Mouse (Mus musculus) hindbrain, embryonic 16.5 days (tissue): ENCODE results near the gene St8sia4. TPM values are rescaled to one million over a fixed set of nuclear protein-coding genes. Genes with fewer than 3 reads are reported as not detected.

Experiments
- ATAC-seq: fragments of 200-750 bp; cut with Nextera tagmentation; 2 replicates; pipeline ENCODE4 v1.8.0; 2017; ENCODE audit warnings: moderate TSS enrichment, moderate library complexity
- H3K27ac ChIP-seq: fragments of 300-500 bp; sonication (generic); 2 replicates; pipeline ENCODE4 v1.5.1; 2014; ENCODE audit warnings: low read depth, mild to moderate bottlenecking, control low read depth, low read length, moderate library complexity
- H3K27me3 ChIP-seq: fragments of 300-500 bp; sonication (generic); replicated peaks from 2 replicates; pipeline ENCODE4 v1.6.1; 2014; ENCODE audit warnings: low read length; ENCODE audit not compliant: control insufficient read depth, insufficient read depth
- H3K36me3 ChIP-seq: fragments of 300-500 bp; sonication (generic); 2 replicates; pipeline ENCODE4 v1.6.1; 2014; ENCODE audit warnings: mild to moderate bottlenecking, low read length, moderate library complexity, mixed read lengths; ENCODE audit not compliant: control insufficient read depth, insufficient read depth
- H3K4me1 ChIP-seq: fragments of 300-500 bp; sonication (generic); 2 replicates; pipeline ENCODE4 v1.6.1; 2014; ENCODE audit warnings: low read depth, low read length; ENCODE audit not compliant: control insufficient read depth, insufficient read depth
- H3K4me2 ChIP-seq: fragments of 300-500 bp; sonication (generic); 2 replicates; pipeline ENCODE4 v1.6.1; 2014; ENCODE audit warnings: mild to moderate bottlenecking, low read length, control low read depth, moderate library complexity
- H3K4me3 ChIP-seq: fragments of 300-500 bp; sonication (generic); 2 replicates; pipeline ENCODE4 v1.5.1; 2014; ENCODE audit warnings: mild to moderate bottlenecking, low read length, control low read depth, moderate library complexity
- H3K9ac ChIP-seq: fragments of 300-500 bp; sonication (generic); 2 replicates; pipeline ENCODE4 v1.6.1; 2014; ENCODE audit warnings: low read depth, mild to moderate bottlenecking, control low read depth, low read length, moderate library complexity
- H3K9me3 ChIP-seq: fragments of 300-500 bp; sonication (generic); 2 replicates; pipeline ENCODE4 v1.6.1; 2014; ENCODE audit warnings: mild to moderate bottlenecking, low read length, moderate library complexity; ENCODE audit not compliant: control insufficient read depth
- WGBS: fragments of 180-500 bp; shearing (Covaris S2); extraction: QIAGEN DNeasy Blood & Tissue Kit; methylation state at CpG from one replicate; pipeline ENCODE4 v1.1.7; 2014; 5-methylcytosine and 5-hydroxymethylcytosine counted together
- polyA plus RNA-seq: library from polyadenylated mRNA; unstranded; fragments of >200 nt; fragmentation: Nextera tagmentation; extraction: Ambion mirVana; gene quantifications from 2 replicates; pipeline ENCODE4 v1.2.1, GENCODE M21; 2015

Gene St8sia4
- polyA plus RNA-seq, 1 experiment from 2014 or later = 28.5 TPM

DNA sequence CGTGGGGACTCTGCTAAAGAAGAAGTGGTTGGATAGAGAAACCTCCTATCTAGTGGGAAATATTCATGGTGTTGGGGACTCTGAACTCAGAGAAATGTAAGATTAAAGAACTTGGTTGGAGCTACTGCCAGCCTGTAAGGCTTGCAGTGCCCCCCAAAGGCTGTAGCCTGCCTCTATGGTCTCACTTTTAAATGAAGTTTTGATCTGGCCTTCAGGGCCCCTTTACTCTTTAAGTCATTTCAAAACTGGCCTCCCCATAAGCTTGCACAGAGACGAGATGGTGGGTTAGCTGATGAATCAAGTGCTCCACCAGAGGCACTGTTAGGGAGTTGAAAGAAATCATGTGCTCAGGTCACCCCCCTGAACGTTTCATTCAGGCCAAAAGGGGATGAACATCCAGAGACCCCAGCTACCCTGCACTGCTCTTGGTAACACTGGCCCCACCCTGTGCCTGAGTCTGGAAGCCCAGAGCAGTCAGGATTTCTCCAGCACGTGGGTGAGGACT, 3.0 kb downstream of the St8sia4 start:
- H3K9ac ChIP-seq = peak overlapping the region; percentile 67; the same call in 1 of the 2 replicates
- peak overlapping the region; percentile 78; the same call in 1 of the 2 replicates for H3K27ac ChIP-seq
- peak overlapping the region; percentile 72 for H3K4me3 ChIP-seq
- H3K9me3 ChIP-seq = no peaks in the 10 kb centered on the region
- no peaks in the 10 kb centered on the region for H3K36me3 ChIP-seq
- H3K4me1 ChIP-seq = peaks cover 5% of the 10 kb centered on the region
- peak overlapping the region; percentile 66 for H3K4me2 ChIP-seq
- no peaks in the 10 kb centered on the region for H3K27me3 ChIP-seq
- WGBS = 19% methylated on average over 4 of the region's 4 CpGs
- ATAC-seq = peak; percentile 29

DNA sequence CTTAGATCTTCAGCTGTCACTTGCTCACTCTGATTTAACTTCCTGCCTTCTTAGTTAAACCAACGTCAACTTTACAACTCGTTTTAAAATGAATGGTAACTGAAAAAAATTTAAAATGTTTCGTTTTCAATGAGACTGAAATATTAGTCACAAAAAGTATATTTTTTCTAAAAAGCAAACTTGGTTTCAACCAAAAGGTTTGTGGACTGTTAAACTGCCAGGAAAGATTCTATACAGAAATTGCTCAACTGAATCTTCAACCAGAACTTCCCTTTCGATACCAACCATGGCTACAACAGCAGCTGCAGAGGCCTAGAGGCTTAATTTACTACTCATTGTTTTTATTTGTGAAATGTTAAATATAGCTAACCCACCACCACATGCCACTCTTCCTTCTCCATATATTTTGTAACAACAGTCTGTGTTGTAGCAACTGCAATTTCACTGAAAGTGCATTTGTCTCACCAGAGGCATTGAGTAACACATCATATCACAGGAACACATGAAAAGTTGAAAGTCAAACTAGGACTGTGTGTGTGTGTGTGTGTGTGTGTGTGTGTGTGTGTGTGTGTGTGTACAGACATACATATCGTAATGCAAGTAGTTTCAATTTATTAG, 10.2 kb downstream of the St8sia4 start:
- Histone ChIP-seq H3K9me3 (no peaks in the 10 kb centered on the region), H3K27me3 (no peaks in the 10 kb centered on the region), H3K4me3 (no peak overlapping the region), H3K4me1 (no peaks in the 10 kb centered on the region), H3K4me2 (no peak overlapping the region), H3K36me3 (peaks cover 3% of the 10 kb centered on the region), H3K9ac (no peak overlapping the region), H3K27ac (no peak overlapping the region)
- no peak for ATAC-seq
- 81% methylated on average over 5 of the region's 5 CpGs for WGBS

DNA sequence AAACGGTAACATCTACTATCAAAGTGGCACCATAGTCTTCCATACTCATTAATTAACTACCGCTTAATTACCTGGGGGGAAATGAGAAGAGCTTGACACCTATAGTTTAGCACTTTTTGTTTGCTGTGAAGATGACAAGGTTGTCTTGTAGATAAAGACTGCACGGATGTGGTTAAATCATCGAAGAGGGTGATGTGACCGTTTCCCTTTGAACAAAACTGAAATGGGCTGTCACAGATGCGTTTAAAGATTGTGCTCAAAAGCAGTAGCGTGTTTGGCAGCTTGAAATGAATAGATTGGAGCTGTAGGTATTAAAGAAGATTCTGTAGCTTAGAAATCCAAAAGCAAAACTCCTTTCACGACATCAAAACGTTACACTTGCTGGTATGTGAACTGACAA, 11.8 kb downstream of the St8sia4 start:
- H3K4me1 ChIP-seq = no peaks in the 10 kb centered on the region
- no peak overlapping the region for H3K27ac ChIP-seq
- H3K36me3 ChIP-seq = peaks cover 3% of the 10 kb centered on the region
- ATAC-seq = no peak
- H3K4me2 ChIP-seq = no peak overlapping the region
- no peaks in the 10 kb centered on the region for H3K27me3 ChIP-seq
- no peak overlapping the region for H3K9ac ChIP-seq
- WGBS = 84% methylated on average over 9 of the region's 9 CpGs
- H3K9me3 ChIP-seq = no peaks in the 10 kb centered on the region
- no peak overlapping the region for H3K4me3 ChIP-seq

DNA sequence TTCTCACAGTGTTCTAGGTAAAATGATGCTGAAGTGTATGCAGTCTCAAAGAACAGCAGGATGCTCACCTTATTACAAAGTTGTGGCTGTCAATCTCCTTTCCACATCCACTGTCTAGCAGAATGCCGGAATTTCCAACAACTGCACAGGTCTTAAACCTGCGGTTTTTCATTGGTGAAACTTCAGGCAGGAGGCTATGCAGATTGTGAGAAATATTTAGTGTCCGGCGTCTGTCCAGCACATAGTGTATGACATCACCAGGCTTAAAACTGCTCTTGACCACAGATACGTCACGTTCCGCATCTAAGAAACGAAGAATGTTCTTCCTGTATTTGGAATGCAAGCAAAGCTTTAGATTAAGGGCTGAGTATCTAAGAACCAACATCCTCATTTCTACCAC, 13.9 kb downstream of the St8sia4 start:
- Histone ChIP-seq H3K9ac (no peak overlapping the region), H3K27ac (no peak overlapping the region), H3K9me3 (no peaks in the 10 kb centered on the region), H3K27me3 (no peaks in the 10 kb centered on the region), H3K4me3 (no peak overlapping the region), H3K4me2 (no peak overlapping the region), H3K36me3 (peaks cover 3% of the 10 kb centered on the region), H3K4me1 (no peaks in the 10 kb centered on the region)
- WGBS = 92% methylated on average over 8 of the region's 8 CpGs
- no peak for ATAC-seq

DNA sequence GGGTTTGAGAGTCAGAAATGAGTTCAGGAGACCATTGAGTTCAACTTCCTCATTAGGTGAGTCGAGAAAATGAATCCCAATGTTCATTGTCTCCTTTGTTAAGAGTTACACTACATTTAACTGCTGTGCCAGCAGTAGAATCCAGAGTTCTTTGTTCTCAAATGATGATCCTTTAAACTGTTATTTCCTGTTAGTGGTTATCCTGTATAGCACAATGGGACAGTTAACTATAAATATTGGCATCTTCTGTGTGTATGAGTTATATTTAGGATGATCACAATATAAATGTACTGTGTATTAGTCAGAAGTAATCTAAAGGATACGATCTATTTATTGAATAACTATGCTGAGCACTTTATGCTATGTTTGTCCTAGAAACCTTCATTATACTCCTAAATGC, 23.1 kb downstream of the St8sia4 start:
- no peak for ATAC-seq
- Histone ChIP-seq H3K4me1 (no peaks in the 10 kb centered on the region), H3K27me3 (no peaks in the 10 kb centered on the region), H3K9ac (no peak overlapping the region), H3K4me3 (no peak overlapping the region), H3K36me3 (no peaks in the 10 kb centered on the region), H3K27ac (no peak overlapping the region), H3K4me2 (no peak overlapping the region), H3K9me3 (no peaks in the 10 kb centered on the region)
- 67% methylated on average over 2 of the region's 2 CpGs for WGBS

DNA sequence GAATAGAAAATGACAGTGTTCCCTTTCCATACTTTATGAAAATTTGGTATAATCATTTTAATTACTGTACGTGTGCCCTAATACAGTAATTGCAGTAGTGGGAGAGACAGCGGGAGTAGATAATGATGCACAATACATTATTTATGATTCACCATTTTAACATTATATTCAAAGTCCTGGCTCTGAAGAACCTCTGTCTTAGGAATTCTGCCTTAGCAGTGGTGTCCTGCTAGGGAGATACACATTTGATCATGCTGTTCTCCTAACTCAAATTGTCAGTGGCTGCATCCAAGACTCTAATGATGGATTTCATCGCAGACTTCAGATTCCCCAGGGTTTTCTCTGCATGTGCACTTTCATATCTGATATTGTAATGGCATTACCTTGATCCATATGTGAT, 28.4 kb downstream of the St8sia4 start:
- Histone ChIP-seq H3K4me2 (no peak overlapping the region), H3K36me3 (peaks cover 7% of the 10 kb centered on the region), H3K4me3 (no peak overlapping the region), H3K27ac (no peak overlapping the region), H3K9me3 (no peaks in the 10 kb centered on the region), H3K9ac (no peak overlapping the region), H3K27me3 (no peaks in the 10 kb centered on the region), H3K4me1 (no peaks in the 10 kb centered on the region)
- WGBS = 78% methylated on average over 3 of the region's 3 CpGs
- ATAC-seq = no peak

DNA sequence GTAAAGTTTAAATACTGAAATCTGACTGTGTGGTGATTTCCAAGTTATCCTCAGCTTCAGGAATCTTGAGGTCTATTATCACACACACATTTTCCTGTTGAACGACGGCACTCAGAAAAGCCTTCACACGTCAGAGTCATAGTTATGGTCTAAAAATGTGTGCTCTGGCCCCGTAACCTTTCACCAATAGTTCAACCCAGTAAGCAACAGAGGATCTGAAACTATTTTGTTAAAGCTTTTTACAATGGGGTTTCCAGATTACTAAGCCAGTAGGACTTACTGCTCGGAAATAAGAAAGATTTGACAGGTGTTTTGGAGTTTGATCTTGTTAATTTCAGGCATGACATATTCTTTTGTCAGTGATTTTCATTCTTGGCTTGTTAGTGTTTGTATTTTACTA, 43.0 kb downstream of the St8sia4 start:
- no peaks in the 10 kb centered on the region for H3K27me3 ChIP-seq
- ATAC-seq = no peak
- H3K9ac ChIP-seq = no peak overlapping the region
- H3K4me2 ChIP-seq = no peak overlapping the region
- H3K27ac ChIP-seq = no peak overlapping the region
- WGBS = 75% methylated on average over 5 of the region's 5 CpGs
- H3K36me3 ChIP-seq = 0 out of 2 replicates have a peak, but pooled peaks cover 3% of the 10 kb centered on the region
- no peaks in the 10 kb centered on the region for H3K9me3 ChIP-seq
- H3K4me1 ChIP-seq = no peaks in the 10 kb centered on the region
- no peak overlapping the region for H3K4me3 ChIP-seq

DNA sequence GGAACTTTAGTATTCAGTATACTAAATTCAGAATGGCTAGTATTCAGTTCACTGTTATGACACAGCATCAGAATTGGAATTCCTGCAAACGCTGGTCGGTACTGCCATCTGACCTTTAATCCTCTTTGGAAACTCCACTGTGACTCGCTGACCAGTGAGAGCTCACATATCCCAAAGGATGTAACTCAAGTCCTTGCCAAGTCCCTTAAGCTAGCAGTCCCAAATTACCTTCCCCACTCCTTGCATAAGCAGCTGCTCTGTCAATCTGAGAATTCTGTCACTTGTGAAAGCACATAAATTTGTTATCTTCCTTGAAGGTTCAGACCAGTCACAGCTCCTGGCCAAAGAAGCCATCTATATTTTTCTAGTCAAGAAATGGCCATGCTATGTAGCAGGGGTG, 48.7 kb downstream of the St8sia4 start:
- WGBS = 73% methylated on average over 3 of the region's 3 CpGs

DNA sequence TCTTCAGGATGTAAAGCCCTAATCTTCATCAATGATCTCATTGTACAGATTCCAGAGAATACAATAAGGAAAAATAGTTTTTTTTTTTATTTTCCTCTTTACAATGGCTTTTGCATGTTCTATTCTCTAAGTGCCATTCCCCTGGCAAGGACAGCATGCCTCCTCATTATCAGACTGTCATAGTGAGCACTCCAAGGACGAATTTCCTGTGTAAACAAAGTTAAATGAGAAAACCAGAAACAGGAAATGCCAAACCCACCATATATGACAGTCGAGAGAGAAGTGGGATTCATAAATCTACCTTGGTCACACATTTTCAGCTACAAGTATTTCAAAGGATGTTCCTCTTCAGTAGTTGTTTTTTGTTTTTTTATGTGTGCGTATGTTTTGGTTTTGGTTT, 49.2 kb downstream of the St8sia4 start:
- WGBS = 68% methylated on average over 3 of the region's 3 CpGs
- no peaks in the 10 kb centered on the region for H3K27me3 ChIP-seq
- H3K4me2 ChIP-seq = no peak overlapping the region
- H3K4me3 ChIP-seq = no peak overlapping the region
- no peak overlapping the region for H3K27ac ChIP-seq
- no peak for ATAC-seq
- no peaks in the 10 kb centered on the region for H3K36me3 ChIP-seq
- no peak overlapping the region for H3K9ac ChIP-seq
- H3K4me1 ChIP-seq = no peaks in the 10 kb centered on the region
- H3K9me3 ChIP-seq = no peaks in the 10 kb centered on the region

More for the DNA sequence above, 48.7 kb downstream of the St8sia4 start:
- Histone ChIP-seq H3K4me2 (no peak overlapping the region), H3K9ac (no peak overlapping the region), H3K36me3 (no peaks in the 10 kb centered on the region), H3K27me3 (no peaks in the 10 kb centered on the region), H3K9me3 (no peaks in the 10 kb centered on the region), H3K4me1 (no peaks in the 10 kb centered on the region), H3K4me3 (no peak overlapping the region), H3K27ac (no peak overlapping the region)
- no peak for ATAC-seq
